Mouse (Mus musculus): ENCODE data around the gene Otop2.

- TF ChIP-seq CTCF (IDR thresholded peaks at IDR 0.05; ENCODE audit: low read depth), result no peak
- no peak for TF ChIP-seq EP300 (IDR thresholded peaks at IDR 0.05; ENCODE audit: low read depth)
Measured at GRCm38 (mm10) chr11:115295939-115296338, 11.0 kb upstream of the Otop2 start.

Measured in heart, postnatal 0 days (tissue).